Mouse (Mus musculus) kidney, embryonic 14.5 days (tissue): Measurements from ENCODE around the gene Polr2b. TPM values are rescaled to one million over a fixed set of nuclear protein-coding genes. Genes with fewer than 3 reads are reported as not detected.

Experiments used
- microRNA-seq: library from miRNA; unstranded; fragments of <30 nt; microRNA quantifications from one replicate; pipeline ENCODE4, GENCODE M21; 2016
- polyA plus RNA-seq: library from polyadenylated mRNA; unstranded; fragments of >200 nt; fragmentation: Nextera tagmentation; extraction: Ambion mirVana; gene quantifications from 2 replicates; pipeline ENCODE4 v1.2.1, GENCODE M21; 2014

Gene Polr2b
- polyA plus RNA-seq, 1 experiment from 2014 or later: 77.5 TPM

Small RNAs within 50 kb of the gene (microRNA-seq; reads per million reads assigned to microRNA genes)
- gene Mir5098: not detected

Other genes with a start within 250 kb of the Polr2b start
- gene Hopx, start 195.0 kb upstream of the Polr2b start, polyA plus RNA-seq: 2.0 and 3.2 TPM in 2 replicates
- 1.6 and 1.7 TPM in 2 replicates for gene Spink2, start 98.7 kb upstream of the Polr2b start, polyA plus RNA-seq
- 38.2 and 54.2 TPM in 2 replicates for gene Rest, start 44.7 kb upstream of the Polr2b start, polyA plus RNA-seq
- gene Noa1, start 63 bp upstream of the Polr2b start, polyA plus RNA-seq: 31.5 and 33.2 TPM in 2 replicates
- 250 and 252 TPM in 2 replicates for gene Igfbp7, start 97.9 kb downstream of the Polr2b start, polyA plus RNA-seq